Mouse (Mus musculus) left cerebral cortex, postnatal 25 days (tissue): ENCODE results near the gene Gbp6. TPM values are rescaled to one million over a fixed set of nuclear protein-coding genes. Genes with fewer than 3 reads are reported as not detected.

ENCODE experiments used
- total RNA-seq, 2 experiments: library from RNA; stranded (reverse); gene quantifications; 2 replicates each; pipeline ENCODE4 v1.2.3; 2021

Gbp6 gene
- total RNA-seq, 2 experiments from 2014 or later = 0.57 TPM; not detected in 1

Other genes with a start within 250 kb of the Gbp6 start
- 1 to 10 TPM; 1.9 to 2.6 TPM for gene Gbp9, start 154.2 kb downstream of the Gbp6 start, total RNA-seq
- not detected for gene Gbp8, start 154.2 kb downstream of the Gbp6 start, total RNA-seq
- 1 to 10 TPM in 1 of 2 experiments, under 1 TPM in 1; 0.89 to 1.4 TPM for gene Gbp4, start 154.1 kb downstream of the Gbp6 start, total RNA-seq
- not detected for gene Gbp10, start 54.2 kb downstream of the Gbp6 start, total RNA-seq
- gene Gm43302, start within 50 bp of the Gbp6 start, total RNA-seq = under 1 TPM in 1 of 2 experiments, not detected in 1; 0.34 TPM
- gene Lrrc8b, start 122.1 kb upstream of the Gbp6 start, total RNA-seq = 10 to 100 TPM; 95.6 to 97.1 TPM
- 10 to 100 TPM; 30.4 to 35.0 TPM for gene Lrrc8c, start 225.7 kb upstream of the Gbp6 start, total RNA-seq